Mouse (Mus musculus): ENCODE measurements around the gene Arhgef33.

DNA sequence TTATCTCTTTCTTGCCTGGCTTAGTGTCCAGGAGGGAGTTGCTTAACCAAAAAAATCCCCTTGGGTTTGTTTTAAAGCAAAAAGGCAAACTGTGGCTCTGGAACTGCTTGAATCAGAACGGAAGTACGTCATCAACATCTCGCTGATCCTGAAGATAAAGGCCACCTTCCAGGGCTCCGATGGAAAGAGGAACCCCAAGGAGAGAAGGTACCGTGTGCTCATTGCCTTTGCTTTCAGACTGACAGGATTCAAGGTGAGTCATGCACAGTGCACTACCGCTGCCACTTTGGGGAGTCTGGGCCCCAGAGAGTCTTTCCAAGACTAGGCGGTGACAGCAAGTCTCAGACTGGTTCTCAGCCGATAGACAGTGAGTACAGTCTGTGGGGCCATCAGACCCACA, 53.0 kb downstream of the Arhgef33 start:
- TF ChIP-seq MAFK (IDR thresholded peaks at IDR 0.05; ENCODE audit: insufficient read depth, low read depth, low read length) (no peak), ZNF384 (IDR thresholded peaks at IDR 0.05; ENCODE audit: low read depth, low read length) (no peak)

All from ES-E14 (cell line).